Mouse (Mus musculus) layer of hippocampus, postnatal 14 days (tissue): ENCODE measurements around the gene Helz. TPM values are rescaled to one million over a fixed set of nuclear protein-coding genes. Genes with fewer than 3 reads are reported as not detected.

Experiments
- DNase-seq, 2 experiments: peaks; one replicate each; pipeline ENCODE4 v3.0.0; 2021 to 2022; ENCODE audit warnings: low spot score in 2 of 2, mixed read lengths in 1 of 2
- total RNA-seq, 2 experiments: library from RNA; stranded (reverse); gene quantifications; 2 replicates each; pipeline ENCODE4 v1.2.3; 2021

The Helz gene
- total RNA-seq, 2 experiments from 2014 or later, result 36.6 to 41.4 TPM

- DNase-seq, result no peak
Observed at GRCm38 (mm10) chr11:107668223-107668622, 120.5 kb downstream of the Helz start.

- DNase-seq, result no peak
Observed at GRCm38 (mm10) chr11:107668977-107669376, 121.2 kb downstream of the Helz start.

GRCm38 (mm10) chr11:107674006-107674405, 126.3 kb downstream of the Helz start:
- no peak for DNase-seq

- no peak for DNase-seq
Observed at GRCm38 (mm10) chr11:107674601-107675000, 126.9 kb downstream of the Helz start.

GRCm38 (mm10) chr11:107675246-107675645, 127.5 kb downstream of the Helz start:
- DNase-seq, result no peak

GRCm38 (mm10) chr11:107676207-107676940, 128.6 kb downstream of the Helz start:
- no peak for DNase-seq

- no peak for DNase-seq
Observed at GRCm38 (mm10) chr11:107682694-107683355, 135.1 kb downstream of the Helz start.

GRCm38 (mm10) chr11:107683544-107684465, 136.1 kb downstream of the Helz start:
- no peak for DNase-seq

GRCm38 (mm10) chr11:107686290-107686689, 138.6 kb downstream of the Helz start:
- DNase-seq, result no peak

GRCm38 (mm10) chr11:107688480-107688879, 140.8 kb downstream of the Helz start:
- no peak for DNase-seq

GRCm38 (mm10) chr11:107691569-107691968, 143.8 kb downstream of the Helz start:
- no peak for DNase-seq

GRCm38 (mm10) chr11:107693338-107693737, 145.6 kb downstream of the Helz start:
- DNase-seq, result no peak

GRCm38 (mm10) chr11:107699967-107700366, 152.2 kb downstream of the Helz start:
- DNase-seq, result no peak

- DNase-seq, result no peak
Observed at GRCm38 (mm10) chr11:107703272-107704134, 155.8 kb downstream of the Helz start.

- DNase-seq, result no peak
Observed at GRCm38 (mm10) chr11:107705060-107705459, 157.3 kb downstream of the Helz start.

GRCm38 (mm10) chr11:107705476-107706074, 157.8 kb downstream of the Helz start:
- DNase-seq, result no peak

GRCm38 (mm10) chr11:107707897-107708610, 160.3 kb downstream of the Helz start:
- no peak for DNase-seq

- no peak for DNase-seq
Observed at GRCm38 (mm10) chr11:107710379-107710778, 162.6 kb downstream of the Helz start.

GRCm38 (mm10) chr11:107714368-107714767, 166.6 kb downstream of the Helz start:
- DNase-seq, result no peak
